Mouse (Mus musculus) midbrain, postnatal 0 days (tissue): ENCODE data around the gene Ankrd52. TPM values are rescaled to one million over a fixed set of nuclear protein-coding genes. Genes with fewer than 3 reads are reported as not detected.
A peak's percentile ranks its signal among the peaks of the same experiment; 100 is the strongest.

Experiments
- ATAC-seq: fragments of 200-750 bp; cut with Nextera tagmentation; 2 replicates; pipeline ENCODE4 v1.8.0; 2017; ENCODE audit warnings: moderate number of reproducible peaks, mild to moderate bottlenecking, moderate TSS enrichment, moderate library complexity; ENCODE audit not compliant: low FRiP score
- DNase-seq: peaks from one replicate; pipeline ENCODE4 v3.0.0-alpha.2; 2015; ENCODE audit warnings: low spot score
- H3K27ac ChIP-seq: fragments of 300-500 bp; sonication (generic); 2 replicates; pipeline ENCODE4 v1.5.1; 2014; ENCODE audit warnings: low read depth, mild to moderate bottlenecking, low read length, mixed read lengths
- H3K27me3 ChIP-seq: fragments of 300-500 bp; sonication (generic); 2 replicates; pipeline ENCODE4 v1.6.1; 2014; ENCODE audit warnings: low read length, control low read depth, mixed read lengths; ENCODE audit not compliant: insufficient read depth
- H3K36me3 ChIP-seq: fragments of 300-500 bp; sonication (generic); 2 replicates; pipeline ENCODE4 v1.6.1; 2014; ENCODE audit warnings: low read length, control low read depth, mixed read lengths; ENCODE audit not compliant: insufficient read depth
- H3K4me1 ChIP-seq: fragments of 300-500 bp; sonication (generic); 2 replicates; pipeline ENCODE4 v1.6.1; 2014; ENCODE audit warnings: mild to moderate bottlenecking, control low read depth, antibody characterized with exemption, low read length, mixed read lengths; ENCODE audit not compliant: insufficient read depth
- H3K4me2 ChIP-seq: fragments of 300-500 bp; sonication (generic); 2 replicates; pipeline ENCODE4 v1.6.1; 2014; ENCODE audit warnings: low read depth, mild to moderate bottlenecking, low read length, mixed read lengths; ENCODE audit not compliant: poor library complexity, severe bottlenecking
- H3K4me3 ChIP-seq: fragments of 300-500 bp; sonication (generic); 2 replicates; pipeline ENCODE4 v1.5.1; 2014; ENCODE audit warnings: low read depth, mild to moderate bottlenecking, low read length, moderate library complexity
- H3K9ac ChIP-seq: fragments of 300-500 bp; sonication (generic); replicated peaks from 2 replicates; pipeline ENCODE4 v1.6.1; 2014; ENCODE audit warnings: mild to moderate bottlenecking, low read length, moderate library complexity, mixed read lengths; ENCODE audit not compliant: poor library complexity, severe bottlenecking
- H3K9me3 ChIP-seq: fragments of 300-500 bp; sonication (generic); 2 replicates; pipeline ENCODE4 v1.6.1; 2016; ENCODE audit warnings: low read length, control low read depth
- CTCF ChIP-seq: IDR thresholded peaks from 2 replicates; pipeline ENCODE4 v1.5.1; 2016; ENCODE audit warnings: antibody characterized with exemption, mild to moderate bottlenecking
- WGBS: fragments of 180-500 bp; shearing (Covaris S2); extraction: QIAGEN DNeasy Blood & Tissue Kit; methylation state at CpG from one replicate; pipeline ENCODE4 v1.1.7; 2014; 5-methylcytosine and 5-hydroxymethylcytosine counted together
- polyA plus RNA-seq: library from polyadenylated mRNA; unstranded; fragments of >200 nt; fragmentation: Nextera tagmentation; extraction: Ambion mirVana; gene quantifications from 2 replicates; pipeline ENCODE4 v1.2.1, GENCODE M21; 2015
- total RNA-seq: library from RNA; depleted of rRNA; stranded (reverse); fragments of >200 nt; gene quantifications from 2 replicates; pipeline ENCODE4 v1.2.3, GENCODE M21; 2014

The Ankrd52 gene
- total and polyA plus RNA-seq, 2 experiments from 2014 or later: 9.9 to 43.6 TPM

- Histone ChIP-seq H3K4me3 (no peak overlapping the region), H3K4me1 (no peaks in the 10 kb centered on the region), H3K27ac (no peak overlapping the region), H3K36me3 (peaks cover 24% of the 10 kb centered on the region; the same call in 1 of the 2 replicates), H3K9me3 (no peaks in the 10 kb centered on the region), H3K27me3 (no peaks in the 10 kb centered on the region), H3K4me2 (no peak overlapping the region), H3K9ac (no peak overlapping the region)
- no peak for TF ChIP-seq CTCF
- no peak for DNase-seq
- 88% methylated on average over 4 of the region's 4 CpGs for WGBS
- ATAC-seq: no peak
These were observed 52.5 kb downstream of the Ankrd52 start for GRCm38 (mm10) chr10:128429454-128429853.

- 95% methylated on average over 2 of the region's 2 CpGs for WGBS
- H3K9me3 ChIP-seq: no peaks in the 10 kb centered on the region
- no peaks in the 10 kb centered on the region for H3K27me3 ChIP-seq
- H3K4me3 ChIP-seq: no peak overlapping the region
- TF ChIP-seq CTCF: no peak
- H3K27ac ChIP-seq: no peak overlapping the region
- no peak overlapping the region for H3K4me2 ChIP-seq
- H3K36me3 ChIP-seq: peaks cover 58% of the 10 kb centered on the region
- DNase-seq: no peak
- H3K9ac ChIP-seq: no peak overlapping the region
- no peak for ATAC-seq
- no peaks in the 10 kb centered on the region for H3K4me1 ChIP-seq
These were observed 56.5 kb downstream of the Ankrd52 start for GRCm38 (mm10) chr10:128433417-128433816.

GRCm38 (mm10) chr10:128434681-128435080 lies 57.8 kb downstream of the Ankrd52 start:
- peaks cover 54% of the 10 kb centered on the region for H3K36me3 ChIP-seq

GRCm38 (mm10) chr10:128435186-128435823 lies 58.4 kb downstream of the Ankrd52 start:
- H3K27ac ChIP-seq: no peak overlapping the region
- H3K4me1 ChIP-seq: no peaks in the 10 kb centered on the region
- H3K9me3 ChIP-seq: no peaks in the 10 kb centered on the region
- DNase-seq: peak; percentile 36
- no peak overlapping the region for H3K4me3 ChIP-seq
- H3K36me3 ChIP-seq: peaks cover 57% of the 10 kb centered on the region
- H3K4me2 ChIP-seq: no peak overlapping the region
- 63% methylated on average over 17 of the region's 17 CpGs for WGBS
- no peaks in the 10 kb centered on the region for H3K27me3 ChIP-seq
- 0 out of 2 replicates have a peak overlapping the region, but pooled peaks have one; percentile 19 for H3K9ac ChIP-seq
- no peak for ATAC-seq
- no peak for TF ChIP-seq CTCF

More at GRCm38 (mm10) chr10:128434681-128435080, 57.8 kb downstream of the Ankrd52 start:
- Histone ChIP-seq H3K9me3 (no peaks in the 10 kb centered on the region), H3K4me2 (no peak overlapping the region), H3K4me1 (no peaks in the 10 kb centered on the region), H3K9ac (0 out of 2 replicates have a peak overlapping the region, but pooled peaks have one; percentile 19), H3K27ac (no peak overlapping the region), H3K4me3 (no peak overlapping the region), H3K27me3 (no peaks in the 10 kb centered on the region)
- ATAC-seq (no peak), DNase-seq (no peak)
- 87% methylated on average over 10 of the region's 10 CpGs for WGBS
- no peak for TF ChIP-seq CTCF

- H3K27me3 ChIP-seq: no peaks in the 10 kb centered on the region
- no peak overlapping the region for H3K4me2 ChIP-seq
- no peaks in the 10 kb centered on the region for H3K9me3 ChIP-seq
- no peak overlapping the region for H3K9ac ChIP-seq
- H3K27ac ChIP-seq: no peak overlapping the region
- ATAC-seq: no peak
- 90% methylated on average over 5 of the region's 5 CpGs for WGBS
- no peak for TF ChIP-seq CTCF
- no peaks in the 10 kb centered on the region for H3K4me1 ChIP-seq
- H3K36me3 ChIP-seq: peaks cover 56% of the 10 kb centered on the region
- no peak for DNase-seq
- H3K4me3 ChIP-seq: no peak overlapping the region
These were observed 59.0 kb downstream of the Ankrd52 start for GRCm38 (mm10) chr10:128435873-128436272.

GRCm38 (mm10) chr10:128436376-128436775 lies 59.5 kb downstream of the Ankrd52 start:
- no peaks in the 10 kb centered on the region for H3K27me3 ChIP-seq
- no peaks in the 10 kb centered on the region for H3K9me3 ChIP-seq
- TF ChIP-seq CTCF: no peak
- H3K4me3 ChIP-seq: no peak overlapping the region
- no peak overlapping the region for H3K9ac ChIP-seq
- H3K4me2 ChIP-seq: no peak overlapping the region
- peaks cover 55% of the 10 kb centered on the region for H3K36me3 ChIP-seq
- no peak overlapping the region for H3K27ac ChIP-seq
- H3K4me1 ChIP-seq: no peaks in the 10 kb centered on the region
- no peak for DNase-seq
- no peak for ATAC-seq
- 95% methylated on average over 8 of the region's 8 CpGs for WGBS
